Mouse (Mus musculus) neural tube, embryonic 15.5 days (tissue): ENCODE measurements around the gene Gm7247. TPM values are rescaled to one million over a fixed set of nuclear protein-coding genes. Genes with fewer than 3 reads are reported as not detected.
"Not testable (repeated sequence)": the region's sequence is repeated elsewhere in the genome, so short reads cannot be mapped to it uniquely, and the experiment has no call there.

Source experiments
- ATAC-seq: fragments of 200-750 bp; cut with Nextera tagmentation; 2 replicates; pipeline ENCODE4 v1.8.0; 2017; ENCODE audit warnings: mild to moderate bottlenecking, moderate TSS enrichment, moderate library complexity; ENCODE audit not compliant: low FRiP score
- H3K27ac ChIP-seq: fragments of 300-500 bp; sonication (generic); replicated peaks from 2 replicates; pipeline ENCODE4 v1.5.1; 2015; ENCODE audit warnings: mild to moderate bottlenecking, inconsistent platforms
- H3K27me3 ChIP-seq: fragments of 300-500 bp; sonication (generic); replicated peaks from 2 replicates; pipeline ENCODE4 v1.6.1; 2015; ENCODE audit warnings: inconsistent platforms
- H3K36me3 ChIP-seq: fragments of 300-500 bp; sonication (generic); 2 replicates; pipeline ENCODE4 v1.6.1; 2015; ENCODE audit warnings: inconsistent platforms
- H3K4me1 ChIP-seq: fragments of 300-500 bp; sonication (generic); 2 replicates; pipeline ENCODE4 v1.6.1; 2015; ENCODE audit warnings: inconsistent platforms
- H3K4me2 ChIP-seq: fragments of 300-500 bp; sonication (generic); 2 replicates; pipeline ENCODE4 v1.6.1; 2015; ENCODE audit warnings: inconsistent platforms, mild to moderate bottlenecking, moderate library complexity
- H3K4me3 ChIP-seq: fragments of 300-500 bp; sonication (generic); replicated peaks from 2 replicates; pipeline ENCODE4 v1.5.1; 2015; ENCODE audit warnings: mild to moderate bottlenecking, inconsistent platforms
- H3K9ac ChIP-seq: fragments of 300-500 bp; sonication (generic); replicated peaks from 2 replicates; pipeline ENCODE4 v1.6.1; 2015; ENCODE audit warnings: mild to moderate bottlenecking, inconsistent platforms
- H3K9me3 ChIP-seq: fragments of 300-500 bp; sonication (generic); replicated peaks from 2 replicates; pipeline ENCODE4 v1.6.1; 2016; ENCODE audit warnings: inconsistent platforms
- WGBS: fragments of 180-500 bp; shearing (Covaris S2); methylation state at CpG from one replicate; pipeline ENCODE4 v1.1.7; 2015; ENCODE audit warnings: mixed read lengths; 5-methylcytosine and 5-hydroxymethylcytosine counted together
- polyA plus RNA-seq: library from polyadenylated mRNA; unstranded; fragments of >200 nt; fragmentation: Nextera tagmentation; extraction: Ambion mirVana; gene quantifications from 2 replicates; pipeline ENCODE4 v1.2.1, GENCODE M21; 2015

The Gm7247 gene
- polyA plus RNA-seq, 1 experiment from 2014 or later: not detected

- 0 out of 2 replicates have a peak, but pooled peaks cover 3% of the 10 kb centered on the region for H3K9me3 ChIP-seq
- H3K4me3 ChIP-seq: no peak overlapping the region
- no peak overlapping the region for H3K4me2 ChIP-seq
- H3K27me3 ChIP-seq: no peaks in the 10 kb centered on the region
- ATAC-seq: no peak
- H3K27ac ChIP-seq: no peak overlapping the region
- no peaks in the 10 kb centered on the region for H3K4me1 ChIP-seq
- no peak overlapping the region for H3K9ac ChIP-seq
- 97% methylated on average over 16 of the region's 16 CpGs for WGBS
- H3K36me3 ChIP-seq: no peaks in the 10 kb centered on the region
Measured at GRCm38 (mm10) chr14:51434546-51434945, 73.0 kb downstream of the Gm7247 start.

DNA sequence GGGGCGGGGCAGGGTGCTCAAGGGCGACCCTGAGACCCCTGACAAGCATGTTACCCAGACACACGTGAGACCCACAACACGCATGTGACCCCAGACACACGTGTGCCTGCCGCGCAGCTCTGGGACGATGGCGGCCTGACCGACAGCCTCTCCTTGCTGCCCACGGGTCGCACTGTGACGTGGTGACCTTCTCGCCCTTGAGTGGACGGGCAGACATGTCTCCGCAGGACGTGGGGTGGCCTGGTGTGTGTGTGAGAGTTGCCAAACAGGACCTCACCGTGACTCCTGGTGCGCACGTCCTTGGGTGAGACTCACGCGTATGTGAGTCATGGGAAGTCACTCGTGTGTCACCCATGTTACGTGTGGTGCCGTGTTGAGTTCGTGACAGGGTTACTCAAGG is 73.5 kb downstream of the Gm7247 start:
- no peak overlapping the region for H3K9ac ChIP-seq
- 0 out of 2 replicates have a peak, but pooled peaks cover 3% of the 10 kb centered on the region for H3K9me3 ChIP-seq
- no peak overlapping the region for H3K4me2 ChIP-seq
- ATAC-seq: no peak
- WGBS: 97% methylated on average over 26 of the region's 26 CpGs
- no peaks in the 10 kb centered on the region for H3K36me3 ChIP-seq
- no peaks in the 10 kb centered on the region for H3K27me3 ChIP-seq
- H3K27ac ChIP-seq: no peak overlapping the region
- H3K4me3 ChIP-seq: no peak overlapping the region
- no peaks in the 10 kb centered on the region for H3K4me1 ChIP-seq

- 84% methylated on average over 4 of the region's 4 CpGs for WGBS
- Histone ChIP-seq H3K27ac (no peak overlapping the region), H3K4me2 (no peak overlapping the region), H3K27me3 (no peaks in the 10 kb centered on the region), H3K36me3 (no peaks in the 10 kb centered on the region), H3K9me3 (0 out of 2 replicates have a peak, but pooled peaks cover 3% of the 10 kb centered on the region), H3K4me1 (no peaks in the 10 kb centered on the region), H3K4me3 (no peak overlapping the region), H3K9ac (no peak overlapping the region)
- ATAC-seq: no peak
Measured at GRCm38 (mm10) chr14:51438955-51439354, 77.4 kb downstream of the Gm7247 start.

DNA sequence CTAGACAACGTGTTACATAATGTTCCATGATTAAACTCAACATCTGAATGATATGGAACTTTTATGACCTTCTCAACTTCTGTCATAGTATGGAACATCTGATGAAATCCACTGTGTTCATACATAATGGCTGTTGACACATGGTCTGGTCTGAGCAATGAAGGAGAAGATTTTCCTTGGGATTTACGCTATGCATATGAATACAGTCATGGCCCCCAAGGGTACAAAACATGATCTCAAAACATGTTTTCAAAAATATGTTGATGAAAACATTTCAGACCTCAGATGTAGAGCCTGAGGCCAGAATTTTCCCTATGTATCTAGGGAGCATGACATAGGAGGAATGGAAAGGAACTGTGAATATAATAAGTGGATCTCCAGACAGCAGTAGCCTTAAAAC is 90.0 kb downstream of the Gm7247 start, which contains the start of gene Vmn2r89:
Gene Vmn2r89 (plus strand): TSS at position 301 of the 400 bp plus-strand sequence.
- not testable (repeated sequence) for H3K9ac ChIP-seq, H3K27me3 ChIP-seq, H3K36me3 ChIP-seq, H3K9me3 ChIP-seq, ATAC-seq, H3K4me2 ChIP-seq, H3K4me1 ChIP-seq, H3K4me3 ChIP-seq, H3K27ac ChIP-seq
- 80% methylated on average over 2 of the region's 2 CpGs for WGBS

GRCm38 (mm10) chr14:51480278-51480677 is 118.7 kb downstream of the Gm7247 start:
- not testable (repeated sequence) for H3K9ac ChIP-seq, H3K4me2 ChIP-seq, H3K36me3 ChIP-seq, ATAC-seq, H3K4me3 ChIP-seq, H3K4me1 ChIP-seq, H3K9me3 ChIP-seq, H3K27me3 ChIP-seq, H3K27ac ChIP-seq
- 88% methylated on average over 10 of the region's 10 CpGs for WGBS

- H3K36me3 ChIP-seq, ATAC-seq, H3K27me3 ChIP-seq, H3K27ac ChIP-seq, H3K4me2 ChIP-seq, H3K9ac ChIP-seq, H3K4me1 ChIP-seq, H3K9me3 ChIP-seq, H3K4me3 ChIP-seq: not testable (repeated sequence)
- WGBS: 87% methylated on average over 12 of the region's 12 CpGs
Measured at GRCm38 (mm10) chr14:51481332-51482015, 119.9 kb downstream of the Gm7247 start.

- ATAC-seq: no peak
- H3K4me1 ChIP-seq: no peaks in the 10 kb centered on the region
- no peak overlapping the region for H3K27ac ChIP-seq
Measured at GRCm38 (mm10) chr14:51482051-51482715, 120.6 kb downstream of the Gm7247 start.

DNA sequence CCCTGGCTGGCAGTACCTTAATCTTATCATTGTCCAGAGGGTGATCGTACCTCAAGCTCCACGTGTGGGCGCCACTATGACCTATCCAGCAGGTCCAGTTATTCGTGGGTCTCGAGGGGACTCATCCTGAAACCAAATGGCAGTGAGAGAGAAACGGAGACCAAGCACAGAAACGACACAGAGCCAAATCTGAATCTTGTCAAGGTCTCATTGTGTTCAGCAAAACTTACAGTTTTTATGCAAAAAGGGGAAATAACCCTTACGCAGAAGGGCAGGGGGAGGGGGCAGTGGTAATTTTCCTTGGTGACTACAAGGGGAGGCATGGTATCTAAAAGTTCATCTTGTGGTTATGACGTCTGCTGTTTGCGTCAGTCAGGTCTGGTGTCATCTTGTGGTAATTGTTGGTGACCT is 121.4 kb downstream of the Gm7247 start:
- H3K36me3 ChIP-seq, H3K4me2 ChIP-seq, H3K27me3 ChIP-seq, H3K4me3 ChIP-seq, H3K9me3 ChIP-seq, H3K27ac ChIP-seq, H3K9ac ChIP-seq, H3K4me1 ChIP-seq, ATAC-seq: not testable (repeated sequence)
- 90% methylated on average over 10 of the region's 10 CpGs for WGBS

More at GRCm38 (mm10) chr14:51482051-51482715, 120.6 kb downstream of the Gm7247 start:
- Histone ChIP-seq H3K36me3 (no peaks in the 10 kb centered on the region), H3K27me3 (no peaks in the 10 kb centered on the region), H3K9me3 (no peaks in the 10 kb centered on the region), H3K4me2 (no peak overlapping the region), H3K4me3 (no peak overlapping the region), H3K9ac (no peak overlapping the region)
- 87% methylated on average over 5 of the region's 5 CpGs for WGBS

DNA sequence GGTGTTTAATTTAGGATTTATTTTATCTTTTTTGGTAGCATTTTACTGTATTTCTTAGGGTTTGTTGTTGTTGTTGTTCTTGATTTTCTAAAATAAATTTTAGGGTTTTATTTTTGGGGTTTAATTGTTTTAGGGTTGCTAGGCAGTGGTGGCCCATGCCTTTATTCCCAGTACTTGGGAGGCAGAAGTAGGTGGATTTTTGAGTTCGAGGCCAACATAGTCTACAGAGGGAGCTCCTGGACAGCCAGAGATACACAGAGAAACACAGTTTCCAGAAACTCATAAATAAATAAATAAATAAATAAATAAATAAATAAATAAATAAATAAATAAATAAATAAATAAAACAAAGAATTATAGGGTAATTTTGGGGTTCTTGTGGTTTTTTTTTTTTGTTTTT is 122.1 kb downstream of the Gm7247 start:
- H3K36me3 ChIP-seq: no peaks in the 10 kb centered on the region
- H3K9me3 ChIP-seq: no peaks in the 10 kb centered on the region
- no peak overlapping the region for H3K27ac ChIP-seq
- no peak overlapping the region for H3K4me3 ChIP-seq
- no peaks in the 10 kb centered on the region for H3K27me3 ChIP-seq
- no peaks in the 10 kb centered on the region for H3K4me1 ChIP-seq
- no peak for ATAC-seq
- no peak overlapping the region for H3K9ac ChIP-seq
- WGBS: 95% methylated on average over 1 of the region's 1 CpGs
- H3K4me2 ChIP-seq: no peak overlapping the region

- Histone ChIP-seq H3K9me3 (no peaks in the 10 kb centered on the region), H3K27me3 (no peaks in the 10 kb centered on the region), H3K9ac (no peak overlapping the region), H3K4me2 (no peak overlapping the region), H3K4me1 (no peaks in the 10 kb centered on the region), H3K36me3 (no peaks in the 10 kb centered on the region), H3K27ac (no peak overlapping the region), H3K4me3 (no peak overlapping the region)
- 83% methylated on average over 1 of the region's 1 CpGs for WGBS
- no peak for ATAC-seq
Measured at GRCm38 (mm10) chr14:51486111-51486510, 124.6 kb downstream of the Gm7247 start.

DNA sequence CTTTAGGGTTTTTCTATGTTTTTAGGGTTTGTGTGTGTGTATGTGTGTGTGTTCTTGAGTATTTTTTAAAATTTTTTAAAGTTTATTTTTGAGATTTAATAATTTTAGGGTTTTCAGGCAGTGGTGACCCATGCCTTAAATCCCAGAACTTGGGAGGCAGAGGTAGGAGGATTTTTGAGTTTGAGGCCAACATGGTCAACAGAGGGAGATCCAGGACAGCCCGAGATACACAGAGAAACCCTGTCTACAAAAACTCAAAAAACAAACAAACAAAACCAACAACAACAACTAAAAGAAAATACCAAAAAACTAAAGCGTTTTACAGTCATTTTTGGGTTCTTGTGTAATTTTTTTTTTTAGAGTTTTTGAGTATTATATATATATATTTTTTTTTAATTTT is 134.2 kb downstream of the Gm7247 start:
- H3K9me3 ChIP-seq: no peaks in the 10 kb centered on the region
- 94% methylated on average over 2 of the region's 2 CpGs for WGBS
- H3K4me3 ChIP-seq: no peak overlapping the region
- ATAC-seq: no peak
- no peaks in the 10 kb centered on the region for H3K36me3 ChIP-seq
- no peak overlapping the region for H3K27ac ChIP-seq
- no peak overlapping the region for H3K4me2 ChIP-seq
- H3K27me3 ChIP-seq: no peaks in the 10 kb centered on the region
- no peaks in the 10 kb centered on the region for H3K4me1 ChIP-seq
- no peak overlapping the region for H3K9ac ChIP-seq

- no peak for ATAC-seq
- 91% methylated on average over 1 of the region's 1 CpGs for WGBS
- Histone ChIP-seq H3K27me3 (no peaks in the 10 kb centered on the region), H3K9me3 (no peaks in the 10 kb centered on the region), H3K4me1 (no peaks in the 10 kb centered on the region), H3K9ac (no peak overlapping the region), H3K36me3 (no peaks in the 10 kb centered on the region), H3K4me3 (no peak overlapping the region), H3K4me2 (no peak overlapping the region), H3K27ac (no peak overlapping the region)
Measured at GRCm38 (mm10) chr14:51496955-51497354, 135.4 kb downstream of the Gm7247 start.
